Mouse (Mus musculus) neural tube, embryonic 13.5 days (tissue): ENCODE measurements around the gene Atp1a4. TPM values are rescaled to one million over a fixed set of nuclear protein-coding genes. Genes with fewer than 3 reads are reported as not detected.
A peak's percentile ranks its signal among the peaks of the same experiment; 100 is the strongest.

Experiments
- ATAC-seq: fragments of 200-750 bp; cut with Nextera tagmentation; 2 replicates; pipeline ENCODE4 v1.8.0; 2017; ENCODE audit warnings: low read depth, mild to moderate bottlenecking, moderate TSS enrichment, moderate library complexity
- H3K27ac ChIP-seq: fragments of 300-500 bp; sonication (generic); replicated peaks from 2 replicates; pipeline ENCODE4 v1.5.1; 2015; ENCODE audit warnings: moderate library complexity, mild to moderate bottlenecking, inconsistent platforms
- H3K27me3 ChIP-seq: fragments of 300-500 bp; sonication (generic); 2 replicates; pipeline ENCODE4 v1.6.1; 2015; ENCODE audit warnings: mild to moderate bottlenecking, inconsistent platforms
- H3K36me3 ChIP-seq: fragments of 300-500 bp; sonication (generic); 2 replicates; pipeline ENCODE4 v1.6.1; 2015; ENCODE audit warnings: mild to moderate bottlenecking, inconsistent platforms
- H3K4me1 ChIP-seq: fragments of 300-500 bp; sonication (generic); replicated peaks from 2 replicates; pipeline ENCODE4 v1.6.1; 2015; ENCODE audit warnings: inconsistent platforms
- H3K4me2 ChIP-seq: fragments of 300-500 bp; sonication (generic); 2 replicates; pipeline ENCODE4 v1.6.1; 2015; ENCODE audit warnings: inconsistent platforms, mild to moderate bottlenecking, moderate library complexity
- H3K4me3 ChIP-seq: fragments of 300-500 bp; sonication (generic); 2 replicates; pipeline ENCODE4 v1.5.1; 2015; ENCODE audit warnings: mild to moderate bottlenecking, inconsistent platforms
- H3K9ac ChIP-seq: fragments of 300-500 bp; sonication (generic); 2 replicates; pipeline ENCODE4 v1.6.1; 2015; ENCODE audit warnings: moderate library complexity, mild to moderate bottlenecking, inconsistent platforms
- H3K9me3 ChIP-seq: fragments of 300-500 bp; sonication (generic); 2 replicates; pipeline ENCODE4 v1.6.1; 2016; ENCODE audit warnings: inconsistent platforms
- WGBS: fragments of 180-500 bp; shearing (Covaris S2); methylation state at CpG from one replicate; pipeline ENCODE4 v1.1.7; 2015; 5-methylcytosine and 5-hydroxymethylcytosine counted together
- polyA plus RNA-seq: library from polyadenylated mRNA; unstranded; fragments of >200 nt; fragmentation: Nextera tagmentation; extraction: Ambion mirVana; gene quantifications from 2 replicates; pipeline ENCODE4 v1.2.1, GENCODE M21; 2015

Atp1a4 gene
- polyA plus RNA-seq, 1 experiment from 2014 or later: not detected

GRCm38 (mm10) chr1:172201967-172202880 is 56.0 kb downstream of the Atp1a4 start:
- peak overlapping the region; percentile 19 for H3K4me3 ChIP-seq
- H3K27me3 ChIP-seq: no peaks in the 10 kb centered on the region
- no peaks in the 10 kb centered on the region for H3K9me3 ChIP-seq
- H3K4me1 ChIP-seq: peaks cover 76% of the 10 kb centered on the region
- peak overlapping the region; percentile 87 for H3K4me2 ChIP-seq
- peak overlapping the region; percentile 63 for H3K9ac ChIP-seq
- peak overlapping the region; percentile 95 for H3K27ac ChIP-seq
- no peak for ATAC-seq
- H3K36me3 ChIP-seq: peaks cover 32% of the 10 kb centered on the region
- WGBS: 9% methylated on average over 14 of the region's 14 CpGs

DNA sequence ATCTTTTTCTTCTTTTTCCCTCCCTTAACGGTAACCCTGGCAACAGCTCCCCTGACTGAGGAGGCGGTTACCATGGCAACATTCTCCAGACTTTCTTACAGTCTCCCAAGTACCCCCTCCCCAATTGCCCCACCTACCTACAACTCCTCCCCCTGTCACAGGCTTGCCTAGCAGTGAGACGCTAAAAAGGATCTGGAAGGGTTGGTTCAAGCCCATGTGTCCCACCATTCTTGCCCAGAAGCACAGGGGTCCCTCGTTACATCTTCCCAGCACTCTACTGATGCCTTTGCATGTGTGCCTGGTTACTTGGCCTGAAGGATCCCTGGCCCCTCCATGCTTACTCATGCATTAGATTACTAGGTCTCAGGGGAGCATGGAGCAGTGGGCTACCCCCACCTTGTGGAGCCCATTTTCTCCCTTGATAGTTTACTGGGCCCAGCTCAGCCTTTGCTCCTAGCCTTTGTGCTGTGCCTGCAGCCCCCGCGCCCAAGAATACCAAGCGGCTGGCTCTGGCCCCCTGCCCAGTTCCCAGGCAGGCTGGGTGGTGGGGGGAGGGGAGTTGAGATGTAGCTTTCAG is 57.3 kb downstream of the Atp1a4 start:
- H3K4me3 ChIP-seq: peak overlapping the region; percentile 4; the same call in 1 of the 2 replicates
- H3K27ac ChIP-seq: peak overlapping the region; percentile 95
- 18% methylated on average over 7 of the region's 7 CpGs for WGBS
- H3K27me3 ChIP-seq: no peaks in the 10 kb centered on the region
- no peaks in the 10 kb centered on the region for H3K9me3 ChIP-seq
- H3K36me3 ChIP-seq: peaks cover 44% of the 10 kb centered on the region
- H3K4me2 ChIP-seq: peak overlapping the region; percentile 87
- peaks cover 68% of the 10 kb centered on the region for H3K4me1 ChIP-seq
- peak; percentile 57 for ATAC-seq
- H3K9ac ChIP-seq: peak overlapping the region; percentile 58

GRCm38 (mm10) chr1:172200161-172200560 is 58.1 kb downstream of the Atp1a4 start:
- no peaks in the 10 kb centered on the region for H3K9me3 ChIP-seq
- H3K27me3 ChIP-seq: no peaks in the 10 kb centered on the region
- H3K36me3 ChIP-seq: peaks cover 52% of the 10 kb centered on the region
- 80% methylated on average over 5 of the region's 5 CpGs for WGBS
- ATAC-seq: no peak
- H3K4me2 ChIP-seq: peak overlapping the region; percentile 87
- peak overlapping the region; percentile 50; the same call in 1 of the 2 replicates for H3K9ac ChIP-seq
- H3K27ac ChIP-seq: peak overlapping the region; percentile 95
- H3K4me1 ChIP-seq: peaks cover 60% of the 10 kb centered on the region
- H3K4me3 ChIP-seq: no peak overlapping the region

DNA sequence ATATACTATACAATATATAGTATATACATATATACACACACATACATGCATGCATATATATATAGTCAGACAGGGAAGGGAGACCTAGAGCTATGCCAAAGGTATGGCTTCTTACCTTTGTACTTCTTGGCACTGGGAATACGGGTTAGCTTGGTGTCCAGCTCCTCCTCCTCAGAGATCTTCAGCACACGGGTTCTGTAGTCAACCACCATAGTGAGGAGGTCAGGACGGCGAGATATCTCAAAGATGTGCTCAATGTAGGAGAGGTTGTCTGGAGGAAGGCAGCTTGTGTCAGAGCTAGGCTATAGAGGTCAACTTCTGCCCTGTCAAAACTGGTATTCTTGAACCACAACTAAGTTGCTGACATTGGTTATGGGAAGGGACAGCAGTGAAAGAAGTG is 59.2 kb downstream of the Atp1a4 start:
- no peak for ATAC-seq
- 88% methylated on average over 4 of the region's 4 CpGs for WGBS
- no peak overlapping the region for H3K4me3 ChIP-seq
- no peak overlapping the region for H3K4me2 ChIP-seq
- H3K9ac ChIP-seq: no peak overlapping the region
- no peak overlapping the region; the same call in 1 of the 2 replicates for H3K27ac ChIP-seq
- H3K27me3 ChIP-seq: no peaks in the 10 kb centered on the region
- H3K36me3 ChIP-seq: peaks cover 64% of the 10 kb centered on the region
- no peaks in the 10 kb centered on the region for H3K9me3 ChIP-seq
- H3K4me1 ChIP-seq: peaks cover 48% of the 10 kb centered on the region

- Histone ChIP-seq H3K4me3 (no peak overlapping the region), H3K27me3 (no peaks in the 10 kb centered on the region), H3K4me2 (no peak overlapping the region), H3K4me1 (peaks cover 41% of the 10 kb centered on the region), H3K9me3 (no peaks in the 10 kb centered on the region), H3K36me3 (peaks cover 70% of the 10 kb centered on the region), H3K27ac (peak overlapping the region; percentile 33; the same call in 1 of the 2 replicates), H3K9ac (no peak overlapping the region)
- WGBS: 89% methylated on average over 8 of the region's 8 CpGs
- ATAC-seq: no peak
Measured at GRCm38 (mm10) chr1:172198316-172198715, 59.9 kb downstream of the Atp1a4 start.

GRCm38 (mm10) chr1:172197851-172198250 is 60.4 kb downstream of the Atp1a4 start:
- no peaks in the 10 kb centered on the region for H3K9me3 ChIP-seq
- peaks cover 70% of the 10 kb centered on the region for H3K36me3 ChIP-seq
- H3K4me1 ChIP-seq: peaks cover 37% of the 10 kb centered on the region
- no peak overlapping the region for H3K9ac ChIP-seq
- no peaks in the 10 kb centered on the region for H3K27me3 ChIP-seq
- H3K4me2 ChIP-seq: no peak overlapping the region
- H3K4me3 ChIP-seq: no peak overlapping the region
- ATAC-seq: no peak
- peak overlapping the region; percentile 33; the same call in 1 of the 2 replicates for H3K27ac ChIP-seq
- 79% methylated on average over 5 of the region's 5 CpGs for WGBS

- no peak for ATAC-seq
- Histone ChIP-seq H3K9me3 (no peaks in the 10 kb centered on the region), H3K27ac (no peak overlapping the region), H3K9ac (no peak overlapping the region), H3K4me1 (peaks cover 30% of the 10 kb centered on the region), H3K27me3 (no peaks in the 10 kb centered on the region), H3K4me2 (no peak overlapping the region), H3K4me3 (no peak overlapping the region), H3K36me3 (peaks cover 77% of the 10 kb centered on the region)
- WGBS: 86% methylated on average over 3 of the region's 3 CpGs
Measured at GRCm38 (mm10) chr1:172197146-172197545, 61.1 kb downstream of the Atp1a4 start.

- H3K9me3 ChIP-seq: no peaks in the 10 kb centered on the region
- no peaks in the 10 kb centered on the region for H3K27me3 ChIP-seq
- no peak overlapping the region for H3K27ac ChIP-seq
- ATAC-seq: no peak
- no peak overlapping the region for H3K9ac ChIP-seq
- 85% methylated on average over 8 of the region's 8 CpGs for WGBS
- no peak overlapping the region for H3K4me2 ChIP-seq
- H3K36me3 ChIP-seq: peaks cover 90% of the 10 kb centered on the region
- no peak overlapping the region for H3K4me3 ChIP-seq
- peaks cover 3% of the 10 kb centered on the region for H3K4me1 ChIP-seq
Measured at GRCm38 (mm10) chr1:172194435-172194834, 63.8 kb downstream of the Atp1a4 start.

DNA sequence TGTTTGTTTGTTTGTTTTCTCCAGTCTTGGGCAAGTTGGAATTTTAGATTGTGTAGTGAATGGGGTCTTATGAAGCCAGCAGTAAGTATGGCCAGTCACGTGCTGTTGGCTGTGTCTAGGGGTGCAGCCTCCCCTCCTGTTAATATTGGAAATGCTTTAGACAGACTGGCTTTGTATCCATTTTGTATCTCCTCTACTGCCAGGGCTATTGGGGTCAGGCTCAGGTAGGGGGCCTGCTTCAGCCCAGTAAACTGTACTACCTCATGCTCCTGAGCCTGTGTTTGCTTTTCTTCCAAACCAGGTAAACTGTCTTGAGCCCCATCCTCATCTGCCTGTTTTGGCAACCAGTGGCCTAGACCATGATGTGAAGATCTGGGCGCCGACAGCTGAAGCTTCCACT is 66.0 kb downstream of the Atp1a4 start:
- ATAC-seq: no peak
- WGBS: 91% methylated on average over 3 of the region's 3 CpGs
- Histone ChIP-seq H3K4me1 (no peaks in the 10 kb centered on the region), H3K27me3 (no peaks in the 10 kb centered on the region), H3K4me2 (no peak overlapping the region), H3K27ac (no peak overlapping the region), H3K9ac (no peak overlapping the region), H3K9me3 (no peaks in the 10 kb centered on the region), H3K36me3 (peaks cover 88% of the 10 kb centered on the region), H3K4me3 (no peak overlapping the region)

- Histone ChIP-seq H3K4me3 (no peak overlapping the region), H3K4me1 (no peaks in the 10 kb centered on the region), H3K27me3 (no peaks in the 10 kb centered on the region), H3K4me2 (no peak overlapping the region), H3K9me3 (no peaks in the 10 kb centered on the region), H3K27ac (no peak overlapping the region), H3K9ac (no peak overlapping the region), H3K36me3 (peaks cover 88% of the 10 kb centered on the region)
- 93% methylated on average over 2 of the region's 2 CpGs for WGBS
- no peak for ATAC-seq
Measured at GRCm38 (mm10) chr1:172191578-172191977, 66.6 kb downstream of the Atp1a4 start.

DNA sequence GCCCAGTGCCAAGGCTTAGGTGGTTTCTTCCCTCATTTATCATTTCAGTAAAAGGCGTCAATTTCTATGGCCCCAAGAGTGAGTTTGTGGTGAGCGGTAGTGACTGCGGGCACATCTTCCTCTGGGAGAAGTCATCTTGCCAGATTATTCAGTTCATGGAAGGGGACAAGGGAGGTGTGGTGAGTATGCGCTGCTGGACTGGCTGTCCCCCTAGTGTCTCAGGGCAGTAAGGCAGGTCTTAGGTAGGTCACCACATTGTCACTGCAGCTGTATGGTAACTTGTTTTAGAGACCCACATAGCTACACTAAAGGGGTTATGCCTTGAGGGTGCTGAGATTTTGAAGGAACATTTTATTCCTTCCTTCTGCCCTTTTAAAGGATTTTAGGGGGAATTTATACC is 69.3 kb downstream of the Atp1a4 start:
- no peak overlapping the region for H3K4me3 ChIP-seq
- H3K27ac ChIP-seq: no peak overlapping the region
- H3K4me2 ChIP-seq: no peak overlapping the region
- H3K9me3 ChIP-seq: no peaks in the 10 kb centered on the region
- ATAC-seq: no peak
- WGBS: 61% methylated on average over 4 of the region's 4 CpGs
- no peak overlapping the region for H3K9ac ChIP-seq
- H3K4me1 ChIP-seq: no peaks in the 10 kb centered on the region
- H3K27me3 ChIP-seq: no peaks in the 10 kb centered on the region
- H3K36me3 ChIP-seq: peaks cover 75% of the 10 kb centered on the region
